Mouse (Mus musculus) embryonic fibroblast, embryonic 13.5 days (primary cell): ENCODE data around the gene Cacna1a.

Experiments used
- CTCF ChIP-seq: IDR thresholded peaks from 2 replicates; pipeline ENCODE4 v1.5.1; 2011; ENCODE audit warnings: mild to moderate bottlenecking, control low read depth, low read length, moderate library complexity, borderline replicate concordance; ENCODE audit not compliant: insufficient read depth
- POLR2A ChIP-seq: IDR thresholded peaks from 2 replicates; pipeline ENCODE4 v1.6.1; 2011; ENCODE audit warnings: low read depth, mild to moderate bottlenecking, control low read depth, low read length, moderate library complexity

- TF ChIP-seq CTCF (no peak), POLR2A (no peak)
Measured at GRCm38 (mm10) chr8:84388773-84389172, 533 bp downstream of the Cacna1a start.
